Mouse (Mus musculus) thymus, adult 2 months (tissue): ENCODE results near the gene Avil. TPM values are rescaled to one million over a fixed set of nuclear protein-coding genes. Genes with fewer than 3 reads are reported as not detected.

ENCODE experiments used
- DNase-seq: peaks from one replicate; pipeline ENCODE4 v3.0.0; 2021
- H3K27ac ChIP-seq: fragments of 200-500 bp; 2 replicates; pipeline ENCODE4 v1.5.1; 2012; ENCODE audit warnings: low read length, control low read depth; ENCODE audit not compliant: control insufficient read depth, insufficient read depth
- H3K27me3 ChIP-seq: fragments of 200-500 bp; 2 replicates; pipeline ENCODE4 v1.6.1; 2012; ENCODE audit warnings: mild to moderate bottlenecking, low read length, moderate library complexity, mixed read lengths; ENCODE audit not compliant: control insufficient read depth, insufficient read depth
- H3K36me3 ChIP-seq: fragments of 200-500 bp; 2 replicates; pipeline ENCODE4 v1.6.1; 2012; ENCODE audit warnings: mild to moderate bottlenecking, low read length, moderate library complexity; ENCODE audit not compliant: control insufficient read depth, insufficient read depth
- H3K4me1 ChIP-seq: fragments of 200-500 bp; replicated peaks from 2 replicates; pipeline ENCODE4 v1.6.1; 2012; ENCODE audit warnings: low read length; ENCODE audit not compliant: control insufficient read depth, insufficient read depth
- H3K4me3 ChIP-seq: fragments of 200-500 bp; 2 replicates; pipeline ENCODE4 v1.5.1; 2012; ENCODE audit warnings: mild to moderate bottlenecking, low read length, control low read depth, moderate library complexity; ENCODE audit not compliant: control insufficient read depth, insufficient read depth
- CTCF ChIP-seq: fragments of 200-500 bp; IDR thresholded peaks from 2 replicates; pipeline ENCODE4 v1.5.1; 2012; ENCODE audit warnings: mild to moderate bottlenecking, control low read depth, low read length, moderate library complexity, borderline replicate concordance; ENCODE audit not compliant: control insufficient read depth, poor library complexity, insufficient read depth; ENCODE audit errors: extremely low read depth
- POLR2A ChIP-seq: fragments of 200-500 bp; IDR thresholded peaks from 2 replicates; pipeline ENCODE4 v1.6.1; 2012; ENCODE audit warnings: mild to moderate bottlenecking, low read length, control low read depth, moderate library complexity; ENCODE audit not compliant: control insufficient read depth, poor library complexity, insufficient read depth; ENCODE audit errors: extremely low read depth
- WGBS: fragments of 180-500 bp; shearing (Covaris S2); methylation state at CpG from one replicate; pipeline ENCODE4 v1.1.7; 2018; 5-methylcytosine and 5-hydroxymethylcytosine counted together
- polyA plus RNA-seq: library from polyadenylated mRNA; depleted of rRNA; stranded (reverse); fragments of >200 nt; gene quantifications from 2 replicates; pipeline ENCODE4 v1.2.3, GENCODE M21; 2012; rRNA removed

Gene Avil
- 0.97 and 1.3 TPM in 2 replicates for polyA plus RNA-seq

- TF ChIP-seq CTCF (no peak), POLR2A (no peak)
- no peak within 1 kb of the TSS for H3K27ac ChIP-seq
- no peaks in the 10 kb centered on the region for H3K4me1 ChIP-seq
- H3K27me3 ChIP-seq = no peaks in the 10 kb centered on the region
- H3K4me3 ChIP-seq = no peak within 1 kb of the TSS
- no peak for DNase-seq
- peaks cover 19% of the 10 kb centered on the region for H3K36me3 ChIP-seq
- 95% methylated on average over 5 of the region's 5 CpGs for WGBS
Measured at GRCm38 (mm10) chr10:127000529-127000928, at the start of gene Avil. Gene Avil, plus strand, starts transcription at chr10:127000709.

DNA sequence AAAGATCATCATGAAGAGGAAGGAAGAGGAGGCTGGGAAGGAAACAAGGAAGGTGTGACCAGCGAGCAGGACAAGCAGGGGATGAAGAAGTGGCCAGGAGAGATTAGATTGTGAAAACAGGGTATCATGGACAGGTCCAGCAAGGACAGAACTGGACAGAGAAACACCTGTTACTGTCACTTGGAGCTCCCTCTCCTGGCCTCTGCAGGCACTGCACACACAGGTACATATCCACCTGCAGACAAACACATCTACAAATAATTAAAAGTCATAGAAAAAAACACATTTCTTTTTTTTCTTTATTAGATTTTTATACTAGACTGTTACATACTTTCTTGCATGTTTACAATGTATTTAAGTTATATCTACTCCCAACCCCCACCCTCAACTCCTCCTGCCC is 48.1 kb upstream of the Avil start:
- Histone ChIP-seq H3K4me1 (no peaks in the 10 kb centered on the region; the same call in 1 of the 2 replicates), H3K4me3 (no peak overlapping the region), H3K36me3 (no peaks in the 10 kb centered on the region), H3K27ac (no peak overlapping the region), H3K27me3 (no peaks in the 10 kb centered on the region)
- DNase-seq = no peak
- WGBS = 94% methylated on average over 1 of the region's 1 CpGs
- TF ChIP-seq POLR2A = no peak
- no peak for TF ChIP-seq CTCF

- no peaks in the 10 kb centered on the region for H3K27me3 ChIP-seq
- no peak for TF ChIP-seq POLR2A
- TF ChIP-seq CTCF = no peak
- no peak overlapping the region for H3K27ac ChIP-seq
- 90% methylated on average over 3 of the region's 3 CpGs for WGBS
- no peaks in the 10 kb centered on the region for H3K4me1 ChIP-seq
- no peaks in the 10 kb centered on the region for H3K36me3 ChIP-seq
- no peak for DNase-seq
- no peak overlapping the region for H3K4me3 ChIP-seq
Measured at GRCm38 (mm10) chr10:126953029-126953471, 47.5 kb upstream of the Avil start.

- no peak overlapping the region for H3K4me3 ChIP-seq
- 90% methylated on average over 15 of the region's 15 CpGs for WGBS
- no peak for DNase-seq
- no peaks in the 10 kb centered on the region for H3K36me3 ChIP-seq
- no peaks in the 10 kb centered on the region for H3K4me1 ChIP-seq
- no peaks in the 10 kb centered on the region for H3K27me3 ChIP-seq
- TF ChIP-seq CTCF (no peak), POLR2A (no peak)
- H3K27ac ChIP-seq = no peak overlapping the region
Measured at GRCm38 (mm10) chr10:126956692-126957358, 43.7 kb upstream of the Avil start.

DNA sequence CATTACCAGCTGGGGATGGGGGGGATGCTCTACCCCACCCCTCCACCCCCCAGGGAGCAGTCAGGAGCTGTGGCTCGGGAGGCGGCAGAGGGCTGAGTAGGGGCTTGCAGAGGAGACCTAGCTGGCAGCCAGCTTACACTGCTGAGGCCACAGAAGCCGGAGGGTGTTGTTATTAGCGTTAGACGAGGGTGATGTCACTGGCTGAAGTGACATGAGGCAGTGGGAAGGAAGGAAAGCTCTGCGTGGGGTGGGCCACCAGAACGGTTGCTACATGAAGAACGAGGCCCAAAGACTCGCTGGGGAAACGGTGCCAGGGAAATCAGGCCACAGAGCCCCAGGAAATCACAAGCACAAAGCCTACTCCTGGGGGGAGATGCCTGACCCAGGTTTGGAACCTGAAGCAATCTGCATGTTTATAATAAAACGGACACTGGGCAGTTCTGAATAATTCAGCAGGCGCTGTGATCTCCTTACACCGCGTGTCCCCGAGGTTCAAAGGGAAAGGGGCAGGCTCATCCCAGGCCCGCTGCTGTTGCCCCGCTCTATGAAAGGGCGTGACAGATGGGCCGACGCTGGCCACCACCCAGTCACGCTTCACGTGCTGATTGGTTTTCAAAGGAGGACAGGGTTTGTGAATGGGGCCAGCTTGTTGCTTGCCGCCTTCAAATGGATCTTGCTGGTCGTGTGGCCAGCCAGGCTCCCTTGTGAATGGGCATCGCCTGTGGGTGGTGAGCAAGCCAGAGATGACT is 43.0 kb upstream of the Avil start:
- no peak for DNase-seq
- no peak for TF ChIP-seq POLR2A
- TF ChIP-seq CTCF = no peak
- Histone ChIP-seq H3K27ac (no peak overlapping the region), H3K36me3 (no peaks in the 10 kb centered on the region), H3K4me3 (no peak overlapping the region), H3K27me3 (no peaks in the 10 kb centered on the region), H3K4me1 (no peaks in the 10 kb centered on the region)
- WGBS = 48% methylated on average over 25 of the region's 25 CpGs

DNA sequence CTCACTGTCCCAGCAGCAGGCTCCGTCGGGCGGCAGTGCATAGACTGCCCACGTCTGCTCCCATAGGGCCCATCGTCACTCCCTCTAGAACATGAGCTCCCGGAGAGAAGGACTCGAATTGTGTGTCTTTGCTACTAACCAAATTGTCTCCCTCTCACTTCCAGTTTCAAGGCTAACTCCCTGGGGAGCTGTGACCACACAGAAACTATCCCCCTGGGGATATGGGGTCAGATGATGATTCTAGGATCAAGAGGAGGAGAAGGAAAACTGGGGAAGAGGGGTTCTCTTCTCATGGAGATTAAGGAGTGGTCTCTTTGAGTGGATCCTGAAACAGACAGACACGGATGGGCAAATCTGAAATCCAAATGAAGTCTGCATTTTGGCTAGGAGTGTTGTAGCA is 40.0 kb upstream of the Avil start:
- no peaks in the 10 kb centered on the region for H3K36me3 ChIP-seq
- DNase-seq = no peak
- H3K27me3 ChIP-seq = no peaks in the 10 kb centered on the region
- no peaks in the 10 kb centered on the region for H3K4me1 ChIP-seq
- no peak for TF ChIP-seq CTCF
- 92% methylated on average over 8 of the region's 8 CpGs for WGBS
- no peak overlapping the region for H3K4me3 ChIP-seq
- no peak overlapping the region for H3K27ac ChIP-seq
